12 mouse cellular contexts compared by ENCODE assay signal in genomic region chr11:117339050-117339449, GRCm38 (mm10).
DNase-seq lines count a peak whose midpoint lies in the region; ATAC-seq and TF ChIP-seq lines count a peak whose summit lies in the region.
"Had no signal": no experiment of that assay in that cellular context is flagged by ENCODE, and none has a peak within 500 bp of the region (broad histone marks: within the 10 kb centered on the region; RNA-seq: fewer than 3 reads in every experiment).

No protein-coding gene starts in this region.

- H3K9ac ChIP-seq in heart, embryonic 11.5 days (ENCODE audit: low read depth, low read length): no peak overlapping the region
- no peak overlapping the region for H3K9ac ChIP-seq in lung, embryonic 16.5 days (ENCODE audit: low read length)
- H3K9ac ChIP-seq in embryonic facial prominence, embryonic 15.5 days: no peak overlapping the region
- H3K9ac ChIP-seq in liver, postnatal 0 days (replicated peaks): peak overlapping the region; percentile 26; the same call in 1 of the 2 replicates
- H3K9ac ChIP-seq: embryonic facial prominence, embryonic 12.5 days had no signal

- no peaks in the 10 kb centered on the region for H3K36me3 ChIP-seq in heart, embryonic 11.5 days (ENCODE audit: control insufficient read depth, insufficient read depth, low read length)
- no peaks in the 10 kb centered on the region for H3K36me3 ChIP-seq in lung, embryonic 16.5 days (ENCODE audit: control insufficient read depth, insufficient read depth, low read length)
- H3K36me3 ChIP-seq in embryonic facial prominence, embryonic 15.5 days: no peaks in the 10 kb centered on the region
- H3K36me3 ChIP-seq in liver, postnatal 0 days (replicated peaks; ENCODE audit: insufficient read depth, low read length): no peaks in the 10 kb centered on the region

- H3K4me3 ChIP-seq in heart, embryonic 11.5 days (ENCODE audit: low read depth, low read length): no peak overlapping the region
- H3K4me3 ChIP-seq in lung, embryonic 16.5 days (ENCODE audit: low read length): no peak overlapping the region
- no peak overlapping the region for H3K4me3 ChIP-seq in embryonic facial prominence, embryonic 15.5 days (replicated peaks)
- no peak overlapping the region for H3K4me3 ChIP-seq in liver, postnatal 0 days (ENCODE audit: low read depth, low read length)
- H3K4me3 ChIP-seq: embryonic facial prominence, embryonic 12.5 days had no signal

- ATAC-seq in heart, embryonic 11.5 days (replicated peaks; ENCODE audit: insufficient number of reproducible peaks, low FRiP score, low TSS enrichment): no peak
- no peak for ATAC-seq in lung, embryonic 16.5 days (ENCODE audit: low read depth)
- no peak for ATAC-seq in embryonic facial prominence, embryonic 15.5 days (ENCODE audit: insufficient number of reproducible peaks, low FRiP score, low TSS enrichment, low read depth)
- no peak for ATAC-seq in liver, postnatal 0 days

- TF ChIP-seq EP300 in liver, postnatal 0 days (IDR thresholded peaks at IDR 0.05; ENCODE audit: low read depth): no peak

- WGBS in heart, embryonic 11.5 days (ENCODE audit: insufficient replicate concordance): 70% methylated on average over 3 of the region's 3 CpGs
- WGBS in lung, embryonic 16.5 days: 73% methylated on average over 3 of the region's 3 CpGs
- WGBS in embryonic facial prominence, embryonic 15.5 days: 82% methylated on average over 3 of the region's 3 CpGs
- WGBS in liver, postnatal 0 days (ENCODE audit: insufficient replicate concordance): 52% methylated on average over 3 of the region's 3 CpGs

- no peaks in the 10 kb centered on the region for H3K9me3 ChIP-seq in heart, embryonic 11.5 days (replicated peaks; ENCODE audit: control insufficient read depth, low read length)
- no peaks in the 10 kb centered on the region for H3K9me3 ChIP-seq in lung, embryonic 16.5 days (ENCODE audit: control insufficient read depth, low read length)
- no peaks in the 10 kb centered on the region for H3K9me3 ChIP-seq in embryonic facial prominence, embryonic 15.5 days (replicated peaks)
- H3K9me3 ChIP-seq in liver, postnatal 0 days (ENCODE audit: low read length): no peaks in the 10 kb centered on the region
- H3K9me3 ChIP-seq: embryonic facial prominence, embryonic 12.5 days had no signal

- H3K4me1 ChIP-seq in heart, embryonic 11.5 days (ENCODE audit: control insufficient read depth, insufficient read depth, low read length): peaks cover 76% of the 10 kb centered on the region
- peaks cover 66% of the 10 kb centered on the region for H3K4me1 ChIP-seq in lung, embryonic 16.5 days (replicated peaks; ENCODE audit: control insufficient read depth, insufficient read depth, low read length)
- H3K4me1 ChIP-seq in embryonic facial prominence, embryonic 15.5 days: peaks cover 78% of the 10 kb centered on the region
- peaks cover 73% of the 10 kb centered on the region for H3K4me1 ChIP-seq in liver, postnatal 0 days (ENCODE audit: insufficient read depth)

- TF ChIP-seq CTCF in liver, postnatal 0 days (IDR thresholded peaks at IDR 0.05; ENCODE audit: low read depth): no peak

- H3K4me2 ChIP-seq in heart, embryonic 11.5 days: peak overlapping the region; percentile 31; the same call in 1 of the 2 replicates
- H3K4me2 ChIP-seq in lung, embryonic 16.5 days (ENCODE audit: low read depth, low read length): no peak overlapping the region
- no peak overlapping the region for H3K4me2 ChIP-seq in embryonic facial prominence, embryonic 15.5 days (replicated peaks)
- no peak overlapping the region; the same call in 1 of the 2 replicates for H3K4me2 ChIP-seq in liver, postnatal 0 days (ENCODE audit: low read depth, low read length)
- H3K4me2 ChIP-seq: embryonic facial prominence, embryonic 12.5 days had no signal

- H3K27me3 ChIP-seq in heart, embryonic 11.5 days (ENCODE audit: control insufficient read depth, insufficient read depth, low read length): no peaks in the 10 kb centered on the region
- H3K27me3 ChIP-seq in lung, embryonic 16.5 days (ENCODE audit: control insufficient read depth, insufficient read depth, low read depth, low read length): no peaks in the 10 kb centered on the region
- H3K27me3 ChIP-seq in embryonic facial prominence, embryonic 15.5 days: no peaks in the 10 kb centered on the region
- no peaks in the 10 kb centered on the region for H3K27me3 ChIP-seq in liver, postnatal 0 days (ENCODE audit: insufficient read depth, low read length)
- H3K27me3 ChIP-seq: embryonic facial prominence, embryonic 12.5 days had no signal

- no peak for DNase-seq in heart, adult 8-10 months (ENCODE audit: low spot score)
- no peak for DNase-seq in lung, postnatal 36 days
- no peak for DNase-seq in liver, postnatal 0 days
- DNase-seq in thymus, postnatal 36 days: no peak
- DNase-seq in frontal cortex, postnatal 10 days (ENCODE audit: low spot score in 2 of 2): no peak
- DNase-seq: B cell, adult 2 months; cerebellum, adult 9-11 months; thymus, adult 18-20 months had no signal

- no peak overlapping the region; the same call in 1 of the 2 replicates for H3K27ac ChIP-seq in heart, embryonic 11.5 days (ENCODE audit: low read depth, low read length)
- peak overlapping the region; percentile 67 for H3K27ac ChIP-seq in lung, embryonic 16.5 days (ENCODE audit: low read length)
- H3K27ac ChIP-seq in embryonic facial prominence, embryonic 15.5 days (replicated peaks): 0 out of 2 replicates have a peak overlapping the region, but pooled peaks have one; percentile 5
- peak overlapping the region; percentile 74 for H3K27ac ChIP-seq in liver, postnatal 0 days (ENCODE audit: low read depth)
- H3K27ac ChIP-seq: embryonic facial prominence, embryonic 12.5 days had no signal
